Mouse (Mus musculus): ENCODE data around the gene Itpripl2. TPM values are rescaled to one million over a fixed set of nuclear protein-coding genes. Genes with fewer than 3 reads are reported as not detected.

Itpripl2 gene
- total and polyA plus RNA-seq, 3 experiments, result not detected

GRCm38 (mm10) chr7:118490666-118491430 lies 927 bp downstream of the Itpripl2 start:
- TF ChIP-seq NRF1 (IDR thresholded peaks at IDR 0.05; ENCODE audit: low read depth, low read length) (no peak), USF2 (conservative IDR thresholded peaks at IDR 0.05; ENCODE audit: low read depth, low read length) (no peak), MEF2A (IDR thresholded peaks at IDR 0.05; ENCODE audit: borderline replicate concordance, low read depth, low read length) (no peak), RAD21 (IDR thresholded peaks at IDR 0.05; ENCODE audit: low read depth, low read length) (no peak), USF1 (IDR thresholded peaks at IDR 0.05; ENCODE audit: low read depth, low read length) (no peak), POLR2A (IDR thresholded peaks at IDR 0.05; ENCODE audit: low read depth, low read length) (no peak), GABPA (IDR thresholded peaks at IDR 0.05; ENCODE audit: insufficient replicate concordance, low read depth, low read length) (no peak), CTCF (conservative IDR thresholded peaks at IDR 0.05 in 1 of 2, IDR thresholded peaks at IDR 0.05 in 1 of 2; ENCODE audit: low read depth in 2 of 2, low read length in 2 of 2) (no peak), MYC (IDR thresholded peaks at IDR 0.05; ENCODE audit: low read depth, low read length) (no peak), NELFE (IDR thresholded peaks at IDR 0.05; ENCODE audit: low read depth, low read length) (no peak), E2F4 (IDR thresholded peaks at IDR 0.05; ENCODE audit: insufficient replicate concordance, low read depth, low read length) (no peak), CHD2 (IDR thresholded peaks at IDR 0.05; ENCODE audit: low read length) (no peak), BHLHE40 (IDR thresholded peaks at IDR 0.05; ENCODE audit: low read depth, low read length) (no peak), MXI1 (IDR thresholded peaks at IDR 0.05; ENCODE audit: low read depth, low read length) (no peak), KAT2A (IDR thresholded peaks at IDR 0.05; ENCODE audit: insufficient replicate concordance, low read length) (no peak), SIN3A (IDR thresholded peaks at IDR 0.05; ENCODE audit: low read length) (no peak)
- in situ Hi-C loops (cut with MboI; ENCODE audit: low pct_ligation_motif_present, low pct_unique_long_range_greater_than_20kb, low sequenced_read_pairs) (no loop called here), dilution Hi-C loops (cut with MboI; ENCODE audit: extremely low pct_ligation_motif_present, extremely low pct_unique_long_range_greater_than_20kb, low sequenced_read_pairs) (no loop called here)
- Histone ChIP-seq H3K27ac (ENCODE audit: insufficient read depth, low read depth) (no peak overlapping the region), H3K36me3 (replicated peaks in 1 of 2; ENCODE audit: control insufficient read depth in 1 of 2, insufficient read depth in 1 of 2, low read length in 1 of 2) (no peaks in the 10 kb centered on the region), H3K4me3 (replicated peaks in 1 of 3; ENCODE audit: low read depth in 2 of 3, low read length in 2 of 3, poor library complexity in 1 of 3) (no peak overlapping the region), H3K9ac (ENCODE audit: insufficient read depth, low read depth) (no peak overlapping the region), H3K79me2 (replicated peaks; ENCODE audit: control insufficient read depth, extremely low read depth, insufficient read depth, poor library complexity, severe bottlenecking) (no peaks in the 10 kb centered on the region), H3K4me1 (ENCODE audit: control insufficient read depth in 1 of 2, insufficient read depth in 2 of 2) (no peaks in the 10 kb centered on the region), H3K4me2 (ENCODE audit: insufficient read depth, low read depth, poor library complexity, severe bottlenecking) (no peak overlapping the region), H3K9me3 (replicated peaks; ENCODE audit: low read length) (peaks cover 4% of the 10 kb centered on the region), H3K27me3 (replicated peaks) (no peaks in the 10 kb centered on the region)
- no peak for DNase-seq (ENCODE audit: extremely low read depth)

- dilution Hi-C loops (cut with MboI; ENCODE audit: extremely low pct_ligation_motif_present, extremely low pct_unique_long_range_greater_than_20kb, low sequenced_read_pairs) (no loop called here), in situ Hi-C loops (cut with MboI; ENCODE audit: low pct_ligation_motif_present, low pct_unique_long_range_greater_than_20kb, low sequenced_read_pairs) (no loop called here)
- Histone ChIP-seq H3K9me3 (replicated peaks; ENCODE audit: low read length) (peaks cover 4% of the 10 kb centered on the region), H3K9ac (ENCODE audit: insufficient read depth, low read depth) (no peak overlapping the region), H3K79me2 (replicated peaks; ENCODE audit: control insufficient read depth, extremely low read depth, insufficient read depth, poor library complexity, severe bottlenecking) (no peaks in the 10 kb centered on the region), H3K4me2 (ENCODE audit: insufficient read depth, low read depth, poor library complexity, severe bottlenecking) (no peak overlapping the region), H3K36me3 (replicated peaks in 1 of 2; ENCODE audit: control insufficient read depth in 1 of 2, insufficient read depth in 1 of 2, low read length in 1 of 2) (no peaks in the 10 kb centered on the region), H3K4me1 (ENCODE audit: control insufficient read depth in 1 of 2, insufficient read depth in 2 of 2) (no peaks in the 10 kb centered on the region), H3K27me3 (replicated peaks) (no peaks in the 10 kb centered on the region), H3K27ac (ENCODE audit: insufficient read depth, low read depth) (no peak overlapping the region), H3K4me3 (replicated peaks in 1 of 3; ENCODE audit: low read depth in 2 of 3, low read length in 2 of 3, poor library complexity in 1 of 3) (no peak overlapping the region)
- TF ChIP-seq POLR2A (IDR thresholded peaks at IDR 0.05; ENCODE audit: low read depth, low read length) (no peak), RCOR1 (conservative IDR thresholded peaks at IDR 0.05; ENCODE audit: low read depth, low read length) (no peak), KAT2A (IDR thresholded peaks at IDR 0.05; ENCODE audit: insufficient replicate concordance, low read length) (no peak), USF2 (conservative IDR thresholded peaks at IDR 0.05; ENCODE audit: low read depth, low read length) (no peak), USF1 (IDR thresholded peaks at IDR 0.05; ENCODE audit: low read depth, low read length) (no peak), MYC (IDR thresholded peaks at IDR 0.05; ENCODE audit: low read depth, low read length) (no peak)
- no peak for DNase-seq (ENCODE audit: extremely low read depth)
Measured at GRCm38 (mm10) chr7:118489706-118490665, 1.8 kb downstream of the Itpripl2 start.
